20 mouse cellular contexts compared by ENCODE assay signal in the genomic region with DNA sequence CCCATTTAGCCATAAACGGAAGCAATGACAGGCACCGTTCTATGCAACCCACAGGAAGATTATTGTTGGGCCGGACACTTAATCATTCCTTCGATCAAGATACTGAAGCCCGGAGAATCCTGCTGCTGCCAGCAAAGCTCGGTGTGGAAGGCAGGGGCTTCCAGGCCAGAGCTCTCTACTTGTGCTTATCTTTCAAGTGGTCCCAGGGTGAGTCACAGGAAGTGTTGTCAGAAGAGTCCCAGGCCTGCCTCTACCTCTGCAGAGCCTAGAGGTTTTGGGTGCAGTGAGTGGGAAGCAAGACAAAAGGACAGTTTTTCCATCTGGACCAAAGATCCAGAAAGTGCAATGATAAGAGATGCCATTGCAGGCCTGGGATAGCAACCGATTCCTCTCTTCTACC.
DNase-seq lines count a peak whose midpoint lies in the region; ATAC-seq and TF ChIP-seq lines count a peak whose summit lies in the region.
"Had no signal": no experiment of that assay in that cellular context is flagged by ENCODE, and none has a peak within 500 bp of the region (broad histone marks: within the 10 kb centered on the region; RNA-seq: fewer than 3 reads in every experiment).

No protein-coding gene starts in this region.

- no peak overlapping the region for H3K4me3 ChIP-seq in forebrain, embryonic 12.5 days (replicated peaks)
- H3K4me3 ChIP-seq in forebrain, embryonic 16.5 days (replicated peaks; ENCODE audit: low read length), result no peak overlapping the region
- H3K4me3 ChIP-seq in heart, postnatal 0 days (ENCODE audit: low read depth, low read length), result no peak overlapping the region
- H3K4me3 ChIP-seq: gastrocnemius, adult 2 months; liver, embryonic 13.5 days; stomach, embryonic 15.5 days had no signal

- H3K9ac ChIP-seq in forebrain, embryonic 12.5 days, result no peak overlapping the region
- no peak overlapping the region for H3K9ac ChIP-seq in forebrain, embryonic 16.5 days (replicated peaks; ENCODE audit: low read depth, low read length)
- H3K9ac ChIP-seq in heart, postnatal 0 days (replicated peaks; ENCODE audit: low read depth, low read length), result no peak overlapping the region
- H3K9ac ChIP-seq: forebrain, postnatal 0 days; liver, embryonic 13.5 days; stomach, embryonic 15.5 days had no signal

- no peak overlapping the region for H3K4me2 ChIP-seq in forebrain, embryonic 12.5 days
- no peak overlapping the region for H3K4me2 ChIP-seq in forebrain, embryonic 16.5 days (ENCODE audit: low read length)
- H3K4me2 ChIP-seq in heart, postnatal 0 days (ENCODE audit: low read depth, low read length), result peak overlapping the region; percentile 33; the same call in 1 of the 2 replicates
- H3K4me2 ChIP-seq: liver, embryonic 13.5 days; stomach, embryonic 15.5 days had no signal

- DNase-seq in heart, postnatal 0 days (ENCODE audit: low spot score), result peak; percentile 39
- no peak for DNase-seq in heart, adult 11 months
- peak; percentile 7 for DNase-seq in thymus, postnatal 4 days
- no peak for DNase-seq in thymus, postnatal 25 days
- peak; percentile 8 for DNase-seq in yolk sac, embryonic 10.5 days (ENCODE audit: low spot score)
- DNase-seq: adrenal gland, postnatal 10 days; cerebellum, adult 18-20 months; forebrain, postnatal 0 days; gastrocnemius, adult 2 months; kidney, adult 11 months; layer of hippocampus, postnatal 36 days; liver, embryonic 13.5 days; spleen, adult 18-20 months; thymus, adult 2 months had no signal

- no peaks in the 10 kb centered on the region for H3K9me3 ChIP-seq in forebrain, embryonic 12.5 days
- no peaks in the 10 kb centered on the region for H3K9me3 ChIP-seq in forebrain, embryonic 16.5 days (ENCODE audit: control insufficient read depth, low read length)
- H3K9me3 ChIP-seq in heart, postnatal 0 days (replicated peaks; ENCODE audit: control insufficient read depth, low read length), result no peaks in the 10 kb centered on the region
- H3K9me3 ChIP-seq: liver, embryonic 13.5 days; stomach, embryonic 15.5 days had no signal

- H3K27me3 ChIP-seq in forebrain, embryonic 12.5 days, result no peaks in the 10 kb centered on the region
- H3K27me3 ChIP-seq in forebrain, embryonic 16.5 days (replicated peaks; ENCODE audit: control insufficient read depth, insufficient read depth, low read length), result no peaks in the 10 kb centered on the region
- H3K27me3 ChIP-seq in heart, postnatal 0 days (ENCODE audit: control insufficient read depth, insufficient read depth, low read length), result no peaks in the 10 kb centered on the region
- H3K27me3 ChIP-seq: liver, embryonic 13.5 days; stomach, embryonic 15.5 days had no signal

- H3K4me1 ChIP-seq in forebrain, embryonic 12.5 days, result peaks cover 15% of the 10 kb centered on the region; the same call in 1 of the 2 replicates
- 0 out of 2 replicates have a peak, but pooled peaks cover 2% of the 10 kb centered on the region for H3K4me1 ChIP-seq in forebrain, embryonic 16.5 days (replicated peaks; ENCODE audit: control insufficient read depth, insufficient read depth, low read length)
- H3K4me1 ChIP-seq in heart, postnatal 0 days (ENCODE audit: control insufficient read depth, insufficient read depth), result peaks cover 13% of the 10 kb centered on the region
- H3K4me1 ChIP-seq: liver, embryonic 13.5 days; stomach, embryonic 15.5 days had no signal

- 81% methylated on average over 7 of the region's 7 CpGs for WGBS in forebrain, embryonic 12.5 days
- 80% methylated on average over 7 of the region's 7 CpGs for WGBS in forebrain, embryonic 16.5 days
- WGBS in heart, postnatal 0 days, result 5% methylated on average over 7 of the region's 7 CpGs

- no peak; the same call in 1 of the 2 replicates for ATAC-seq in forebrain, embryonic 12.5 days (ENCODE audit: low FRiP score)
- ATAC-seq in forebrain, embryonic 16.5 days, result no peak
- ATAC-seq in heart, postnatal 0 days (ENCODE audit: insufficient read depth, low read depth), result peak; percentile 83
- ATAC-seq in megakaryocyte-erythroid progenitor cell, adult 5-6 weeks (replicated peaks; ENCODE audit: low FRiP score, low TSS enrichment, poor library complexity, severe bottlenecking), result no peak
- ATAC-seq: forebrain, postnatal 0 days; hindbrain, embryonic 16.5 days had no signal

- no peaks in the 10 kb centered on the region for H3K36me3 ChIP-seq in forebrain, embryonic 12.5 days (replicated peaks)
- no peaks in the 10 kb centered on the region for H3K36me3 ChIP-seq in forebrain, embryonic 16.5 days (ENCODE audit: control insufficient read depth, insufficient read depth)
- no peaks in the 10 kb centered on the region for H3K36me3 ChIP-seq in heart, postnatal 0 days (replicated peaks; ENCODE audit: control insufficient read depth, insufficient read depth, low read length)
- H3K36me3 ChIP-seq: liver, embryonic 13.5 days; stomach, embryonic 15.5 days had no signal

- 0 out of 2 replicates have a peak overlapping the region, but pooled peaks have one; percentile 25 for H3K27ac ChIP-seq in forebrain, embryonic 12.5 days
- H3K27ac ChIP-seq in forebrain, embryonic 16.5 days (ENCODE audit: low read length), result no peak overlapping the region
- no peak overlapping the region for H3K27ac ChIP-seq in heart, postnatal 0 days (ENCODE audit: low read depth)
- H3K27ac ChIP-seq: gastrocnemius, adult 2 months; kidney, postnatal 0 days; liver, embryonic 13.5 days; stomach, embryonic 15.5 days had no signal

- no peak for TF ChIP-seq EP300 in heart, postnatal 0 days (IDR thresholded peaks at IDR 0.05; ENCODE audit: low read depth)

- TF ChIP-seq CTCF in heart, postnatal 0 days (IDR thresholded peaks at IDR 0.05; ENCODE audit: low read depth), result no peak

Comparison
In these comparisons a context has a peak if more than half of its experiments do, and no peak if none do; other contexts are left out.
1. DNase-seq: peak in heart, postnatal 0 days (single experiment), thymus, postnatal 4 days (single experiment) and yolk sac, embryonic 10.5 days (single experiment); none in heart, adult 11 months (single experiment) and thymus, postnatal 25 days (single experiment).